Mouse (Mus musculus): ENCODE results near the gene Acod1. TPM values are rescaled to one million over a fixed set of nuclear protein-coding genes. Genes with fewer than 3 reads are reported as not detected.

Acod1 gene
- polyA plus RNA-seq, 1 experiment from 2014 or later: 0.11 TPM

DNA sequence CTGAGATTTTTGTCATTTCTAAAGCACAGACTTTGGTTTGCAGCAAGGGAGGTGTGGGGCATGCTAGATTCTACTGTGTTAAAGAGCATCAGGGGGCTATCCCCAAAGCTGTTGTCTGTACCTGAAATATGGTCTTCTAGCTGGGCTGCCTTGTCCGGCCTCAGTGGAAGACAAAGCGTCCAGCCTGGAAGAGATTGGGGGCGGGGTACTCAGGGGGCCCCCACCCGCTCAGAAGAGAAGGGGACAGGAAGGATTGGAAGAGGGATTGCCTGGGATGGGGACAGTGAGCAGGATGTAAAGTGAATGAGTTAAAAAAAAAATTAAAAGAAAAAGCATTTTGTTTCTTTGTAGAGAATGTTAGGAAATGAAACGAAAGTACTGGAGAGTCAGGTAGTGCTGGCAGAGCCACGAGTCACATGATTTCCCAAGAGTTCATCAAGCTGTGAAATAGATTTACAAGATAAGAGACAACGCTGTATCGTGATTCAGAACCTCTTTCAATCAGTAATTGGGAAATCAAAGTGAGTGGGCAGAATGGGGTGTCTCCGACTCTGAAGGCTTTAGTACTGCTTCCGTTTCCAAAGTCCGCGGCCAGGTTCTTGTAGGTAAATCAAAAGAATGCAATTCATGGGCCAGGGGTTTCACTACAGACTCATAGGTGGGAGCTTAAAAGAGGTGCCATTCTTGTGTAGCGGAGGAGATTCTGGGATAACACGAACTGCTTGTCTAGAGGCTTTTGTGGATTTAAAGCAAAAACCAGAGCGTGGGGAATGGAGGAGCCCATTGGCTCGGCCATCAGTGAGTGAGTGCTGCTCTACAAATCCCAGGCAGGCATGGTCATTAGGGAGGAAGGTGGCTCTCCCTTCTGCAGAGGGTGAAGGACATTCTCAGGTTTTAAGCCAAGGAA, 31.5 kb downstream of the Acod1 start:
- Histone ChIP-seq H3K27me3 (replicated peaks; ENCODE audit: insufficient read depth, low read length) (no peaks in the 10 kb centered on the region), H3K36me3 (ENCODE audit: insufficient read depth, low read length) (peaks cover 14% of the 10 kb centered on the region; the same call in 1 of the 2 replicates), H3K4me2 (replicated peaks; ENCODE audit: low read depth, low read length) (no peak overlapping the region), H3K4me1 (ENCODE audit: insufficient read depth, low read depth, low read length) (0 out of 2 replicates have a peak, but pooled peaks cover 3% of the 10 kb centered on the region), H3K9me3 (ENCODE audit: low read length) (no peaks in the 10 kb centered on the region), H3K4me3 (ENCODE audit: low read depth, low read length) (no peak overlapping the region), H3K27ac (ENCODE audit: low read length) (no peak overlapping the region), H3K9ac (replicated peaks; ENCODE audit: low read depth) (no peak overlapping the region)
- ATAC-seq (no peak), DNase-seq (ENCODE audit: low spot score) (peak; percentile 34)
- WGBS: 78% methylated on average over 16 of the region's 16 CpGs
- TF ChIP-seq CTCF (IDR thresholded peaks at IDR 0.05): no peak
- no peak for TF ChIP-seq EP300 (IDR thresholded peaks at IDR 0.05)

- ATAC-seq (no peak), DNase-seq (ENCODE audit: low spot score) (no peak)
- no peak overlapping the region for H3K9ac ChIP-seq (replicated peaks; ENCODE audit: low read depth)
- no peak overlapping the region for H3K4me3 ChIP-seq (ENCODE audit: low read depth, low read length)
- TF ChIP-seq EP300 (IDR thresholded peaks at IDR 0.05) (no peak), CTCF (IDR thresholded peaks at IDR 0.05) (no peak)
- no peaks in the 10 kb centered on the region for H3K27me3 ChIP-seq (replicated peaks; ENCODE audit: insufficient read depth, low read length)
- no peak overlapping the region for H3K4me2 ChIP-seq (replicated peaks; ENCODE audit: low read depth, low read length)
- peaks cover 14% of the 10 kb centered on the region; the same call in 1 of the 2 replicates for H3K36me3 ChIP-seq (ENCODE audit: insufficient read depth, low read length)
- no peak overlapping the region for H3K27ac ChIP-seq (ENCODE audit: low read length)
- 0 out of 2 replicates have a peak, but pooled peaks cover 3% of the 10 kb centered on the region for H3K4me1 ChIP-seq (ENCODE audit: insufficient read depth, low read depth, low read length)
- H3K9me3 ChIP-seq (ENCODE audit: low read length): no peaks in the 10 kb centered on the region
- 78% methylated on average over 9 of the region's 9 CpGs for WGBS
Measured at GRCm38 (mm10) chr14:103079209-103079977, 32.6 kb downstream of the Acod1 start.

GRCm38 (mm10) chr14:103085840-103086533, 39.2 kb downstream of the Acod1 start:
- ATAC-seq: no peak
- Histone ChIP-seq H3K27me3 (replicated peaks; ENCODE audit: insufficient read depth, low read length) (no peaks in the 10 kb centered on the region), H3K4me3 (ENCODE audit: low read depth, low read length) (no peak overlapping the region), H3K36me3 (ENCODE audit: insufficient read depth, low read length) (peaks cover 22% of the 10 kb centered on the region; the same call in 1 of the 2 replicates), H3K9me3 (ENCODE audit: low read length) (no peaks in the 10 kb centered on the region), H3K9ac (replicated peaks; ENCODE audit: low read depth) (no peak overlapping the region), H3K27ac (ENCODE audit: low read length) (no peak overlapping the region), H3K4me2 (replicated peaks; ENCODE audit: low read depth, low read length) (no peak overlapping the region), H3K4me1 (ENCODE audit: insufficient read depth, low read depth, low read length) (0 out of 2 replicates have a peak, but pooled peaks cover 3% of the 10 kb centered on the region)
- TF ChIP-seq EP300 (IDR thresholded peaks at IDR 0.05) (peak; percentile 71), CTCF (IDR thresholded peaks at IDR 0.05) (no peak)
- peak; percentile 36 for DNase-seq (ENCODE audit: low spot score)
- 36% methylated on average over 1 of the region's 1 CpGs for WGBS

- WGBS: 83% methylated on average over 4 of the region's 4 CpGs
- no peak overlapping the region for H3K4me2 ChIP-seq (replicated peaks; ENCODE audit: low read depth, low read length)
- DNase-seq (ENCODE audit: low spot score): peak; percentile 50
- no peaks in the 10 kb centered on the region for H3K27me3 ChIP-seq (replicated peaks; ENCODE audit: insufficient read depth, low read length)
- H3K4me1 ChIP-seq (ENCODE audit: insufficient read depth, low read depth, low read length): peaks cover 6% of the 10 kb centered on the region
- peaks cover 22% of the 10 kb centered on the region; the same call in 1 of the 2 replicates for H3K36me3 ChIP-seq (ENCODE audit: insufficient read depth, low read length)
- no peak overlapping the region for H3K27ac ChIP-seq (ENCODE audit: low read length)
- no peak for TF ChIP-seq EP300 (IDR thresholded peaks at IDR 0.05)
- TF ChIP-seq CTCF (IDR thresholded peaks at IDR 0.05): no peak
- H3K9ac ChIP-seq (replicated peaks; ENCODE audit: low read depth): no peak overlapping the region
- H3K9me3 ChIP-seq (ENCODE audit: low read length): no peaks in the 10 kb centered on the region
- ATAC-seq: peak; percentile 76
- H3K4me3 ChIP-seq (ENCODE audit: low read depth, low read length): no peak overlapping the region
Measured at GRCm38 (mm10) chr14:103086671-103087324, 40.0 kb downstream of the Acod1 start.

DNA sequence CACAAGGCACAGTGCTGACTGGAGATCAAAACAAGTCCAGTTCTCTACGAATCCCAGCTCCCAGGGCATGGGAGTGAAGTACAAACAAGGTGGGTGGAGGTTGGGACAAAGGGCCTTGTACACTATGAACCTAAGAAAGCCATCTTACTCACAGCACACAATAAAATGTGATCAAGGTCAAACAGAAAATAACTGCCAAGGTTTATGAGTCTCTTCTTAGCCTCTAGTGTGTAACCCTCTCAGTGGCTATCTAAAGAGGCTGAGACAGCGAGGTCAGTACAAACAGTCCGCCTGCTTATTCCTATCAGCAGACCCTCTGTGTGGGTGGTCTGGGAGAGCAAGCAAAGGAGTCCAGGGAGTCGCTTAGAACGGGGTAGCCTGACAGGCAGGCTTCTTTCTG, 41.1 kb downstream of the Acod1 start:
- Histone ChIP-seq H3K27me3 (replicated peaks; ENCODE audit: insufficient read depth, low read length) (no peaks in the 10 kb centered on the region), H3K9me3 (ENCODE audit: low read length) (no peaks in the 10 kb centered on the region), H3K36me3 (ENCODE audit: insufficient read depth, low read length) (peaks cover 20% of the 10 kb centered on the region; the same call in 1 of the 2 replicates), H3K27ac (ENCODE audit: low read length) (no peak overlapping the region), H3K4me2 (replicated peaks; ENCODE audit: low read depth, low read length) (no peak overlapping the region), H3K9ac (replicated peaks; ENCODE audit: low read depth) (no peak overlapping the region), H3K4me3 (ENCODE audit: low read depth, low read length) (no peak overlapping the region), H3K4me1 (ENCODE audit: insufficient read depth, low read depth, low read length) (peaks cover 6% of the 10 kb centered on the region)
- ATAC-seq (no peak), DNase-seq (ENCODE audit: low spot score) (no peak)
- 65% methylated on average over 5 of the region's 5 CpGs for WGBS
- TF ChIP-seq EP300 (IDR thresholded peaks at IDR 0.05): no peak
- no peak for TF ChIP-seq CTCF (IDR thresholded peaks at IDR 0.05)
